Mouse (Mus musculus) layer of hippocampus, adult 6 months (tissue): Measurements from ENCODE around the gene Rad1. TPM values are rescaled to one million over a fixed set of nuclear protein-coding genes. Genes with fewer than 3 reads are reported as not detected.

Experiments used
- long read RNA-seq, 2 experiments: library from polyadenylated mRNA; unstranded; transcript quantifications; one replicate each; pipeline ENCODE4 v2.0.0; 2019 to 2020
- polyA plus RNA-seq: library from polyadenylated mRNA; unstranded; fragments of <200 nt; fragmentation: Nextera tagmentation; gene quantifications from 2 replicates; pipeline ENCODE4 v1.2.3, GENCODE M21; 2021

Gene Rad1
- 9.9 and 10.0 TPM in 2 replicates for polyA plus RNA-seq
- long read RNA-seq, experiment 1, transcript Rad1-201 (6 exons, 1,514 nt) = major isoform, 7 of 13 reads
- long read RNA-seq, experiment 1, partial matches to known transcripts = 2 of 13 reads
- long read RNA-seq, experiment 1, other reads (novel, unspliced or antisense) = 4 of 13 reads
- long read RNA-seq, experiment 2, transcript Rad1-201 (6 exons, 1,514 nt) = major isoform, 46 of 58 reads
- long read RNA-seq, experiment 2, partial matches to known transcripts = 9 of 58 reads
- long read RNA-seq, experiment 2, other reads (novel, unspliced or antisense) = 3 of 58 reads

DNA sequence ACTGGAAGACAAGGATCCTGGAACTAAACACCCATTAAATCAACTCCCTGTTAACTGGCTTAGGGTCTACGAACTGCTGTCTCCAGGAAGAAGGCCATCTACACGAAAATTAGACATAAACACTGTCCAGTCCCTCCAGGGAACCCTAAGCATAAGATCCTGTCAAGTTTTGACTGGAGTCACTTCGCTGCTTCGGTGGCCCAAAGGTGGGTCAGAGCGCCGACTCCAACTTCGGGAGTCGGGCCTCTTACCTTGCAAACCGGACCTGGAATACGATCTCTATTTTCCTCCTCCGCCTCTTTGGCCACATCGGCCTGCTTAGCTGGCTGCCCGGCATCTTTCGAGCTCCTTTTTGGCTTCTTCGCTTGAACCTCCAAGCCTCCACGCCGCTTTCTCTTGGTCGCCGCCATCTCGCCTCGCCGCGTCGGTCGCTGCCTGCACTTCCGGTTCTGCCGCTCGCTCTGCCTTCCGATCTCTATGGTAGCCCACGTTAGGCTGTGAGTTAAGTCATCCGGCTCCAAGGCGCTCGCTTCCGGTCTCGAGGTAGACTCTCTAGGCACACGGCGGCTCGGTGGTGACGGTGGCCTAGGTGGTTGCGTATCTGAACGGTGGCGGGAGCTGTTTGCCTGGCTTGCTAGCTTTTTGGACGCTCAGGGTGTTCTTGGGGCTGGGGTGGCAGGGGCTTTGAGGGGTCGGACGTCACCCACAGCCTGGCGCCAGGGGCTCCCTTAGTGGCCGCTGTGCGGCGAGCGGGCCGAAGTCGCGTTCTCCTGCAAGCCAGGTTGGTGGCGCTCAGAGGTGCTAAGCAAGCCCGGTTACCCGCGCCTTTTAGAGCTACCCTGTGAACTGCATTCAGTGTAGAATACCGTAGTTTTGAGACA is at the start of gene Rad1, which contains the start of gene Brix1:
TSS of gene Rad1 (plus strand) at position 535 of the 881 bp plus-strand sequence.
TSS of gene Brix1 (minus strand) at position 464 of the 881 bp plus-strand sequence.

DNA sequence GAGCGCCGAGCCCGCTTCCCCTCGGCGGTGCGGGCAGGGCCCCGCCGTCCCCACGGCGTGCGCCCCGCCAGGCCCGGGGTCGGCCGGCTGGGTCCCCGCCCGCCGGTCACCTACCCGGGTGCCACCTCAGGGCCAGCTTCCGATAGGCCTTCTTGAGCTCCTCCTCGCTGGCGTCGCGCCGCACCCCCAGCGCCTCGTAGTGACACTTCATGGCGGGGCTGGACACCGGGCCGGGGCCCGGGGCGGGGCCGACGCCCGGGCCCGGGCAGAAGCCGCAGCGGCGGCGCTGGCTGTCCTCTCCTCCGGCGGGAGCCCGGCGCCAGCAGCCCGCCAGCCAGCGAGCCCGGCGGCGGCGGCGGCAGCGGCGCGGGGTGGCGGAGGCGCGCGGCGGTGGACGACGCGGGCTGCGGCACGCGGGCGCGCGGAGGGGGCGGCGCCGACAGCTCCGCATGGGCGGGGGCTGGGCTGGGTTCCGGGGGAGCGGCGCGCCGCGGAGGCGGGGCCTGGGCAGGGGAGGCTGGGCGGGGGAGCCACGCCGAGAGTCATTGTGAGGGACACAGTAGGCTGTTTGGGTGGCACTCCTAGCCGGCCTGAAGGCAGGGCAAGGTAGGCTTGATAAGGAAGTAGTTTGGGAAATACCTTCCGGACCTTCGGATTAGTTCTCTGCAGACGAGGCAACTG is 15.5 kb upstream of the Rad1 start, which contains the start of gene Dnajc21:
TSS of gene Dnajc21 (minus strand) at position 366 of the 681 bp plus-strand sequence.

Other genes starting within 250 kb of the Rad1 start
- gene Gm21973, start 160.6 kb upstream of the Rad1 start, polyA plus RNA-seq = not detected in 2 replicates
- gene Agxt2, start 127.5 kb upstream of the Rad1 start, polyA plus RNA-seq = not detected in 2 replicates
- 4.3 and 4.5 TPM in 2 replicates for gene Dnajc21, start 15.5 kb upstream of the Rad1 start, polyA plus RNA-seq
- gene Brix1, start 71 bp upstream of the Rad1 start, polyA plus RNA-seq = 23.5 and 24.0 TPM in 2 replicates
- gene Ttc23l, start 72.7 kb downstream of the Rad1 start, polyA plus RNA-seq = not detected in 2 replicates
- gene Rai14, start 228.6 kb downstream of the Rad1 start, polyA plus RNA-seq = 0.89 and 1.1 TPM in 2 replicates